Mouse (Mus musculus): ENCODE measurements at regions not wholly inside any gene's neighbourhood (a gene's known extent, or its start where the extent isn't known, plus 50 kb on each side); places are given as distances from the start of the nearest gene placed in this dataset.

GRCm38 (mm10) chr5:75453757-75454390 lies 120.8 kb upstream of the Kit start:
- in situ Hi-C loops (cut with MboI; ENCODE audit: low pct_unique_long_range_greater_than_20kb in 1 of 2, low sequenced_read_pairs in 2 of 2, unreplicated experiment in 1 of 2), result no loop called here

GRCm38 (mm10) chr5:75454961-75455541 lies 119.7 kb upstream of the Kit start:
- in situ Hi-C loops (cut with MboI; ENCODE audit: low pct_unique_long_range_greater_than_20kb in 1 of 2, low sequenced_read_pairs in 2 of 2, unreplicated experiment in 1 of 2), result no loop called here

- in situ Hi-C loops (cut with MboI; ENCODE audit: low pct_unique_long_range_greater_than_20kb in 1 of 2, low sequenced_read_pairs in 2 of 2, unreplicated experiment in 1 of 2), result no loop called here
These were observed 117.3 kb upstream of the Kit start for GRCm38 (mm10) chr5:75457403-75457802.

GRCm38 (mm10) chr5:75458317-75458716 lies 116.4 kb upstream of the Kit start:
- in situ Hi-C loops (cut with MboI; ENCODE audit: low pct_unique_long_range_greater_than_20kb in 1 of 2, low sequenced_read_pairs in 2 of 2, unreplicated experiment in 1 of 2), result no loop called here

- in situ Hi-C loops (cut with MboI; ENCODE audit: low pct_unique_long_range_greater_than_20kb in 1 of 2, low sequenced_read_pairs in 2 of 2, unreplicated experiment in 1 of 2), result no loop called here
These were observed 114.9 kb upstream of the Kit start for GRCm38 (mm10) chr5:75459758-75460354.

GRCm38 (mm10) chr5:75460414-75461025 lies 114.2 kb upstream of the Kit start:
- in situ Hi-C loops (cut with MboI; ENCODE audit: low pct_unique_long_range_greater_than_20kb in 1 of 2, low sequenced_read_pairs in 2 of 2, unreplicated experiment in 1 of 2), result no loop called here

- in situ Hi-C loops (cut with MboI; ENCODE audit: low pct_unique_long_range_greater_than_20kb in 1 of 2, low sequenced_read_pairs in 2 of 2, unreplicated experiment in 1 of 2), result no loop called here
These were observed 113.3 kb upstream of the Kit start for GRCm38 (mm10) chr5:75461368-75461767.

GRCm38 (mm10) chr5:75463591-75463990 lies 111.1 kb upstream of the Kit start:
- in situ Hi-C loops (cut with MboI; ENCODE audit: low pct_unique_long_range_greater_than_20kb in 1 of 2, low sequenced_read_pairs in 2 of 2, unreplicated experiment in 1 of 2), result no loop called here

GRCm38 (mm10) chr5:75465701-75466100 lies 109.0 kb upstream of the Kit start:
- in situ Hi-C loops (cut with MboI; ENCODE audit: low pct_unique_long_range_greater_than_20kb in 1 of 2, low sequenced_read_pairs in 2 of 2, unreplicated experiment in 1 of 2), result no loop called here

GRCm38 (mm10) chr5:75466941-75467340 lies 107.8 kb upstream of the Kit start:
- in situ Hi-C loops (cut with MboI; ENCODE audit: low pct_unique_long_range_greater_than_20kb in 1 of 2, low sequenced_read_pairs in 2 of 2, unreplicated experiment in 1 of 2), result no loop called here

GRCm38 (mm10) chr5:75467916-75468315 lies 106.8 kb upstream of the Kit start:
- in situ Hi-C loops (cut with MboI; ENCODE audit: low pct_unique_long_range_greater_than_20kb in 1 of 2, low sequenced_read_pairs in 2 of 2, unreplicated experiment in 1 of 2), result no loop called here

- in situ Hi-C loops (cut with MboI; ENCODE audit: low pct_unique_long_range_greater_than_20kb in 1 of 2, low sequenced_read_pairs in 2 of 2, unreplicated experiment in 1 of 2), result no loop called here
These were observed 103.7 kb upstream of the Kit start for GRCm38 (mm10) chr5:75471010-75471409.

GRCm38 (mm10) chr5:75472484-75472883 lies 102.2 kb upstream of the Kit start:
- in situ Hi-C loops (cut with MboI; ENCODE audit: low pct_unique_long_range_greater_than_20kb in 1 of 2, low sequenced_read_pairs in 2 of 2, unreplicated experiment in 1 of 2), result no loop called here

GRCm38 (mm10) chr5:75475414-75475813 lies 99.3 kb upstream of the Kit start:
- in situ Hi-C loops (cut with MboI; ENCODE audit: low pct_unique_long_range_greater_than_20kb in 1 of 2, low sequenced_read_pairs in 2 of 2, unreplicated experiment in 1 of 2), result no loop called here

- in situ Hi-C loops (cut with MboI; ENCODE audit: low pct_unique_long_range_greater_than_20kb in 1 of 2, low sequenced_read_pairs in 2 of 2, unreplicated experiment in 1 of 2), result no loop called here
These were observed 96.2 kb upstream of the Kit start for GRCm38 (mm10) chr5:75478499-75478898.

- in situ Hi-C loops (cut with MboI; ENCODE audit: low pct_unique_long_range_greater_than_20kb in 1 of 2, low sequenced_read_pairs in 2 of 2, unreplicated experiment in 1 of 2), result no loop called here
These were observed 95.6 kb upstream of the Kit start for GRCm38 (mm10) chr5:75479149-75479548.

- in situ Hi-C loops (cut with MboI; ENCODE audit: low pct_unique_long_range_greater_than_20kb in 1 of 2, low sequenced_read_pairs in 2 of 2, unreplicated experiment in 1 of 2), result no loop called here
These were observed 93.1 kb upstream of the Kit start for GRCm38 (mm10) chr5:75481595-75481994.

GRCm38 (mm10) chr5:75484330-75484729 lies 90.4 kb upstream of the Kit start:
- in situ Hi-C loops (cut with MboI; ENCODE audit: low pct_unique_long_range_greater_than_20kb in 1 of 2, low sequenced_read_pairs in 2 of 2, unreplicated experiment in 1 of 2), result no loop called here

GRCm38 (mm10) chr5:75490806-75491205 lies 83.9 kb upstream of the Kit start:
- in situ Hi-C loops (cut with MboI; ENCODE audit: low pct_unique_long_range_greater_than_20kb in 1 of 2, low sequenced_read_pairs in 2 of 2, unreplicated experiment in 1 of 2), result no loop called here

- in situ Hi-C loops (cut with MboI; ENCODE audit: low pct_unique_long_range_greater_than_20kb in 1 of 2, low sequenced_read_pairs in 2 of 2, unreplicated experiment in 1 of 2), result no loop called here
These were observed 80.6 kb upstream of the Kit start for GRCm38 (mm10) chr5:75494143-75494542.

All from mouse embryonic stem cell (cell line).